Mouse (Mus musculus): ENCODE results near the gene Gm14597. TPM values are rescaled to one million over a fixed set of nuclear protein-coding genes. Genes with fewer than 3 reads are reported as not detected.
"Not testable (repeated sequence)": the region's sequence is repeated elsewhere in the genome, so short reads cannot be mapped to it uniquely, and the experiment has no call there.

The Gm14597 gene
- total RNA-seq (2021), result not detected in 2 replicates
- long read RNA-seq, experiment 1, result 0 reads
- long read RNA-seq, experiment 2, result 0 reads

DNA sequence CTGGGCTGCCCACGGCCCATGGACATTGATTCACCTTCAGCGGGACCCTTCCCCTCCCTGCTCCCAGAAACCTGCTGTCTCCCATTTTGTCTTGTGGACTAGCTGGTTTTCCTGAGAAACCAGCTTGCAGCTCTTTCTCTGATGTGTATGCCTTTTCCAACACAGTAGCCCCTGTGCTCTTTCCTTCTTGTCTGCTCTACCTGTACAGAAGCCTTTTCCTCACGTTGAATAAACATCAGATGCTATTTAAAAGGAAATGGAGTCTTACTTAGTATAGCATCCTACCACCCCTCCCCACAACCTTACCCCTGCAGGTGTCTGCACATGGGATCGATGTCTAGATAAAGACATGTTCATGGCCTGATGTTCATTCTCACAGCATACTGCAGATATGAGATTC, at the start of gene Gm14597:
Gm14597 (minus strand) TSS at position 101 of the 400 bp plus-strand sequence.
- not testable (repeated sequence) for DNase-seq

- DNase-seq, result not testable (repeated sequence)
Observed at GRCm38 (mm10) chrX:53652917-53653316, 44.1 kb upstream of the Gm14597 start.

GRCm38 (mm10) chrX:53645885-53646284, 37.1 kb upstream of the Gm14597 start:
- DNase-seq, result no peak

GRCm38 (mm10) chrX:53642980-53643961, 34.5 kb upstream of the Gm14597 start, which contains the start of gene Rtl8a:
Gene Rtl8a (minus strand): TSS chrX:53643682.
- peak; percentile 89 for DNase-seq

DNA sequence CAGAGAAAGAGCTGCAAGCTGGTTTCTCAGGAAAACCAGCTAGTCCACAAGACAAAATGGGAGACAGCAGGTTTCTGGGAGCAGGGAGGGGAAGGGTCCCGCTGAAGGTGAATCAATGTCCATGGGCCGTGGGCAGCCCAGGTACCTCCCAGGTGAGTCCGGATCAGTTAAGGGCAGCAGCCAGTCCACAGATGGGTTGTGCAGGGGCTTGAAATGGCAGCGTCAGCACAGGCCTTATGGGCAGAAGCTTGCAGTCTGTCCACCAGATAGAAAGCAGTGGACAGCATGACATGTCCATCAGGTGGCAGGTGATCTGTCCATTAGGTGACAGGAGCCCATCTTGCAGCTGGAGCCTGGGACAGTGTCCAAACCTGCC, 33.8 kb upstream of the Gm14597 start:
- not testable (repeated sequence) for DNase-seq

DNA sequence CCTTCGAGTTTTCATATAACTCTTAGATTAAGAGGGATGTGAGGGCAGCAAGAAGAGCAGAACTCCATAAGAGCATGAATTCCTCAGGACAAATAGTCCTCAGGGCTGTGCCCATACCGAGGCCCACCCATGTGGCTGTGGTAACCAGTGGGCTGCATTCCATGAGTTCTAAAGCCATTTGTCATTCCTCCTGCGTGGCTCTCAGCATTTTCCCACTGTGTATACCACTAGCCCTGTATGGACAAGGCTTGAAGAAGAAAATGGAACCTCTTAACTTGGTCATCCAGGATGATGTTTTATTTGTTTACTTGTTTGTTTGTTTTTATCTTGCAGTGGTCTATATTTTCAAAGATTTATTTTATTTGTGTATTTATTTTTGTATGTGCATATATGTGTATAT, 29.3 kb upstream of the Gm14597 start:
- DNase-seq, result not testable (repeated sequence)

DNA sequence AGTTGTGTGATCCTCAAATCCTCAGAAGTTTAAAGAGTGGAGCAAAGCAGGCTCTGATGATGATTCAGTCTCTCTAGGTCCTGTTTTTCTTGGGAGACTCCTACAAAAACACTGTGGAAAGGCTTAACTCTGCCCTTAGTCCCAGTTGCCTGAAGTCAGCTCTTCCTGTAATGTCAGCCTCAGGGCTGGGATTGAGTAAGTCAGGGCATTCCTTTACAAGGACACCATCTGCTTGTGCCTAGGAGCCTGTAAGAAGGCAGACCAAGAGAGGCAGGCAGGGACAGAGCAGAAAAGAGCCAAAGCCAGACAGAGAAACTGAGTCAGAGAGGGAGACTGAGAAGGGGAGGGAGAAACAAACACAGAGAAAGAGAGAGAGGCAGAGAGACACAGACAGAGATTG, 2.6 kb upstream of the Gm14597 start:
- not testable (repeated sequence) for DNase-seq

DNA sequence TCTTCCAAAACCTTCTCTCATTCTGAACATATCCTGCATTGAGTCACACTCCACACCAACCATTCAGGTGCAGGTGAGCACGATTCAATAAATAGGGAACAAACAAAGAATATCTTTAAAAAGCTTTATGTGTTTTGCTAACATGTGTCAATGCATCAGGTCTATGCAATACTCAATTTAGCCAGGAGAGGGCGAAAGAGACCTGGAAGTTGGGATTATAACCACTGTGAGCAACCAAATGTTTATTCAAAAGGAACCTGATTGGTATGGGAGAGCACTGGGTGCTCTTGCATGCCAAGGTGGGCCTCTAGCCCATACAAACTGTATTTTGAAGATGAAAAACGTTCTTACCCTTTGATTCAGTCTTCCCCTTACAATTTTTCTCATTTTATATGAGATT, 1.8 kb upstream of the Gm14597 start:
- DNase-seq, result peak; percentile 70

DNA sequence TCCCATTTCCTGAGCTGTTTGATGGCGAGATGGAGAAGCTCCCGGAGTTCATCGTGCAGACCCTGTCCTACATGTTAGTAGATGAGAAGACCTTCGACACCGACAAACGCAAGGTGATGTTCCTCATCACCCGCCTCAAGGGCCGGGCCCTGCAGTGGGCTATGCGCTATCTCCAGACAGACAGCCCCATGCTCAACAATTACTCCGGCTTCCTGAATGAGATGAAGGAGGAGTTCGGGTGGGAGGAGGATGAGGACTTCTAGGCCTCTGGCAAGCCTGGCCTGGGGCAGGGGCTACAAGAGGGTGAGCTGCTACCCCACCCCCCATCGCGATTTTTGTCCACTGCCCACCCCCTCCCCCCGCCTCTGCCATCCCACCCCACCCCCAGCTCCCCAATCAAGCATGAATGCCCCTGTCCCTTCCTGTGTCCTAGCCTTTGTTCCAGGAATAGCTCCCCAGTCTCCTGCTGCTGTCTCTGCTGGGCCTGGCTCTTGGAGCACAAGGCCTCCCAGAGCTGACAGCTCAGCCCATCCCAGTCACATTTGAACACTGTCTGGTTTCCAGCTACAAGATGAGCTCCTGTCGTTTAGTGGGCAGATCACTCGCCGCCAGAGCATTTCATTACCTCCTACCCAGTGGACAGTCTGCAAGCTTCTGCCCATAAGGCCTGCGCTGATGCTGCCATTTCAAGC, 511 bp downstream of the Gm14597 start:
- peak; percentile 17 for DNase-seq

GRCm38 (mm10) chrX:53607242-53608121, 1.3 kb downstream of the Gm14597 start, which contains the start of gene Rtl8c:
Gene Rtl8c (plus strand): TSS chrX:53608032.
- peak; percentile 80 for DNase-seq

- peak; percentile 44 for DNase-seq
Observed at GRCm38 (mm10) chrX:53606176-53606575, 2.6 kb downstream of the Gm14597 start.

GRCm38 (mm10) chrX:53599993-53600392, 8.8 kb downstream of the Gm14597 start:
- DNase-seq, result peak; percentile 76

DNA sequence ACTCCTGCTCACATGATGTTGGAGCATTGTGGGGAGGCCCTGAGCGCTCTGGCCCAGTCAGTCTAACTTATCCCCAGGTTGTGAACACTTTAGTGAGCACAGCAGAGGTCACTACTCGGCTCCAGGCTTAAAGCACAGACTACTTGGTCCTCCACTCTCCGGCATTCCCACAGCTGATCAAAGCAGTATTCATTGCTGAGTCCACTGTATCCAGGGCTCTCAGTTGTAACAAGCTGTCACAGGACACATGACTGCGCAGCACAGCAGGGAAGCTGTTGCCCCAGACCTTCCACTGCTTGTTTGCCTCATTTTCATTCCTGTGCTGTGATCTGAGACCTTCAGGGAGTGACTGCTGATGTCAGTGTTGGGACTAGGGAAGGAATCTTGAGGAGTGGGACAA, 25.4 kb downstream of the Gm14597 start:
- DNase-seq, result not testable (repeated sequence)

GRCm38 (mm10) chrX:53581407-53581806, 27.4 kb downstream of the Gm14597 start:
- not testable (repeated sequence) for DNase-seq

DNA sequence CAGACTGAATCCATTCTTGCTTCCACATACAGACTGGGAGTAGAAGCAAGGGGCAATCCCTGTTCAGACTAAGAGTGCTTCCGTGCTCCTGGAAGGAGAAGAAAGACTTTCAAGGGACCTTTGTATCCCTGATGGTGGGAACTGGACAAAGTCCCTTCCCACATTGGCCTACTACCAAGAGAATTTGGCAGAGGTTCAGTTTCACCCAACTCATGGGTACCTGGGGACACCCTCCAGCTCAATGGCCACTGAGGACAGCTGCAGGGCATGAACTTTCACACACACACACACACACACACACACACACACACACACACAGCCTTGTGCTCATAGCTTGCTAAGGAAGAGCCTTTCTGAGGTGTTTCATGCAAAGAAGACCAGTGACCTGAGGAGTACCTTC, 29.5 kb downstream of the Gm14597 start:
- DNase-seq, result no peak

Other genes with a start within 250 kb of the Gm14597 start
- gene Mospd1, start 238.5 kb downstream of the Gm14597 start, total RNA-seq (2021), result 25.5 and 27.0 TPM in 2 replicates
- not detected in 2 replicates for gene Etd, start 174.1 kb downstream of the Gm14597 start, total RNA-seq (2021)
- gene Rtl8c, start 947 bp downstream of the Gm14597 start, total RNA-seq (2021), result 75.8 and 104 TPM in 2 replicates
- gene Rtl8a, start 34.7 kb upstream of the Gm14597 start, total RNA-seq (2021), result 141 and 165 TPM in 2 replicates
- 98.2 and 103 TPM in 2 replicates for gene Rtl8b, start 61.4 kb upstream of the Gm14597 start, total RNA-seq (2021)
- not detected in 2 replicates for gene 4930502E18Rik, start 115.8 kb upstream of the Gm14597 start, total RNA-seq (2021)
- gene 1700013H16Rik, start 148.9 kb upstream of the Gm14597 start, total RNA-seq (2021), result not detected in 2 replicates
- gene Zfp36l3, start 167.4 kb upstream of the Gm14597 start, total RNA-seq (2021), result not detected in 2 replicates
- 1.0 and 2.4 TPM in 2 replicates for gene Xlr, start 188.7 kb upstream of the Gm14597 start, total RNA-seq (2021)

All from adrenal gland, postnatal 14 days (tissue).